Mouse (Mus musculus): ENCODE results near the gene Gm4881. TPM values are rescaled to one million over a fixed set of nuclear protein-coding genes. Genes with fewer than 3 reads are reported as not detected.
A peak's percentile ranks its signal among the peaks of the same experiment; 100 is the strongest.

Gene Gm4881
- polyA plus RNA-seq, 1 experiment from 2014 or later, result 5.9 TPM

DNA sequence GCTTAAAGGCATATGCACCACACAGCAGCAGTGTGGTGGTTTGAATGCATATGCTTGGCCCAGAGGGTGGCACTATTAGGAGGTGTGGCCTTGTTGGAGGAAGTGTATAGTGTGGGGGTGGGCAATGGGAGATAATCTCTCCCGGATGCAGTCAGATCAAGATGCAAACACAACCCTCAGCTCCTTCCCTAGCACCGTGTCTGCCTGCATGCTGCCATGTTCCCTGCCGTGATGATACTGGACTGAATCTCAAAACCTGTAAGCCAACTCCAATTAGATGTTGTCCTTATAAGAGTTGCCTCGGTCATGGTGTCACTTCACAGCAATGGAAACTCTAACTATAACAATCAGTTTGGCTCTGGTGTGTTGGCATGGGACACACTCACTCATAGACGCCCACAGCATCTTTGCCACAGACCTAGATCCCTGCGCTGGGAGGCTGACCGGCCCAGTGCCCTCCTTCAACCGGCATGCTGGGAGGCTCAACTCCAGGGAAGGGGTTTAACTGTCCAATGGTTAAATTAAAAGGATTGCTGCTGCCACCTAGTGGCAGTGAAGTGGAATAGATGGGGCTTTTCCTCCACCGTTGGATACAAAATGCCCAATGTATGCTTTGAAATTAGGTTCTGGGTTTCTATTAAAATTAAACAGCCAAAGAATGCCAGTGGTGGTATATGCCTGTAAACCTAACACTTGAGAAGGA, 30.8 kb upstream of the Gm4881 start:
- ATAC-seq (ENCODE audit: low FRiP score), result no peak
- H3K27ac ChIP-seq, result no peak overlapping the region
- 30% methylated on average over 9 of the region's 9 CpGs for WGBS

DNA sequence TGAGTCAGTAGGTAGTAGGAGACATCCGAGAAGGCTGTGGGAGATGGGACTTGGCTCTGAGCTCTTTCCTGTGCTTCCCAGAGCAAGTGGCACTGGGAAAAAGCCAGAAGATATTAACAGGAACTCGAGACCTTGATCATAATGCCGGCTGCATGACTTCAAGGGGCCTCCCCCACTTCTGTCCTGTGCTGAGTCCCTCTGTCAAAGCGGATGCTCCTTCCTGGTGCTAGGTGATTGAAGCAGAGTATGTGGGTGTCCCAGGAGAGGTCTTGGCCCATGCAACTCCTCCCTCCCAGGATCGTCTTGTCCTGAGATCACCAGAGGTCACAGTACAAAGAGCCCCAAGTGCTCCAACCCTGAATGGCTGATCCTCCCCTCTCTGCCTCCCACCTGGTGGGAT, 29.6 kb upstream of the Gm4881 start:
- ATAC-seq (ENCODE audit: low FRiP score), result no peak
- H3K9me3 ChIP-seq (ENCODE audit: control insufficient read depth, low read length), result no peaks in the 10 kb centered on the region
- whole genome bisulfite sequencing, result 78% methylated on average over 5 of the region's 5 CpGs
- H3K4me2 ChIP-seq (replicated peaks), result no peak overlapping the region
- H3K27me3 ChIP-seq (ENCODE audit: control insufficient read depth, insufficient read depth, low read length), result no peaks in the 10 kb centered on the region
- H3K27ac ChIP-seq, result no peak overlapping the region
- peaks cover 31% of the 10 kb centered on the region for H3K36me3 ChIP-seq (replicated peaks; ENCODE audit: control insufficient read depth, insufficient read depth)
- no peak overlapping the region for H3K4me3 ChIP-seq (replicated peaks; ENCODE audit: low read length)
- H3K4me1 ChIP-seq (replicated peaks; ENCODE audit: control insufficient read depth, insufficient read depth, low read length), result peaks cover 9% of the 10 kb centered on the region; the same call in 1 of the 2 replicates
- H3K9ac ChIP-seq, result no peak overlapping the region
- no peak for DNase-seq (ENCODE audit: low spot score)

More for the DNA sequence above, 30.8 kb upstream of the Gm4881 start:
- Histone ChIP-seq H3K9ac (no peak overlapping the region), H3K4me3 (replicated peaks; ENCODE audit: low read length) (no peak overlapping the region), H3K4me2 (replicated peaks) (no peak overlapping the region), H3K27me3 (ENCODE audit: control insufficient read depth, insufficient read depth, low read length) (no peaks in the 10 kb centered on the region), H3K9me3 (ENCODE audit: control insufficient read depth, low read length) (no peaks in the 10 kb centered on the region), H3K36me3 (replicated peaks; ENCODE audit: control insufficient read depth, insufficient read depth) (peaks cover 34% of the 10 kb centered on the region), H3K4me1 (replicated peaks; ENCODE audit: control insufficient read depth, insufficient read depth, low read length) (peaks cover 9% of the 10 kb centered on the region; the same call in 1 of the 2 replicates)
- peak; percentile 73 for DNase-seq (ENCODE audit: low spot score)

DNA sequence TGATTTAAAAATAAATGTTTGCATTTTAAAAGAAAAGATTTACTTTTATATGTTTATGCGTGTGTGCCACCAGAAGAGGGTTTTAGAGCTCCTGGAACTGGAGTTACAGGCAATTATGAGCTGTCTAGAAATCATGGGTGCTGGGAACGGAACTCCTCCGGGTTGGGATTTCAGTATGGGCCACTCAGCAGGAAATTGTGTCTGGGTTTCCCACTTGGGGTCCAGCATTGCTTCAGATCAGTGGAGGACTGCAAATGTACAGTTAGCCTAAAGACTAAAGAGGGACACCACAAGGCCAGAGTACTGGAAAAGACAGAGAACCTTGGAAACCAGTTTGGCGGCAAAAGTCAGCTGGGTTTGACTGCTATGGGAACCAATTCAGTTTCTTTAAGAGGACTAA, 28.9 kb upstream of the Gm4881 start:
- no peak overlapping the region for H3K9ac ChIP-seq
- H3K4me3 ChIP-seq (replicated peaks; ENCODE audit: low read length), result no peak overlapping the region
- H3K4me1 ChIP-seq (replicated peaks; ENCODE audit: control insufficient read depth, insufficient read depth, low read length), result peaks cover 9% of the 10 kb centered on the region; the same call in 1 of the 2 replicates
- 84% methylated on average over 4 of the region's 4 CpGs for WGBS
- H3K36me3 ChIP-seq (replicated peaks; ENCODE audit: control insufficient read depth, insufficient read depth), result peaks cover 24% of the 10 kb centered on the region
- DNase-seq (ENCODE audit: low spot score) (no peak), ATAC-seq (ENCODE audit: low FRiP score) (no peak)
- H3K27ac ChIP-seq, result no peak overlapping the region
- H3K4me2 ChIP-seq (replicated peaks), result no peak overlapping the region
- no peaks in the 10 kb centered on the region for H3K27me3 ChIP-seq (ENCODE audit: control insufficient read depth, insufficient read depth, low read length)
- no peaks in the 10 kb centered on the region for H3K9me3 ChIP-seq (ENCODE audit: control insufficient read depth, low read length)

DNA sequence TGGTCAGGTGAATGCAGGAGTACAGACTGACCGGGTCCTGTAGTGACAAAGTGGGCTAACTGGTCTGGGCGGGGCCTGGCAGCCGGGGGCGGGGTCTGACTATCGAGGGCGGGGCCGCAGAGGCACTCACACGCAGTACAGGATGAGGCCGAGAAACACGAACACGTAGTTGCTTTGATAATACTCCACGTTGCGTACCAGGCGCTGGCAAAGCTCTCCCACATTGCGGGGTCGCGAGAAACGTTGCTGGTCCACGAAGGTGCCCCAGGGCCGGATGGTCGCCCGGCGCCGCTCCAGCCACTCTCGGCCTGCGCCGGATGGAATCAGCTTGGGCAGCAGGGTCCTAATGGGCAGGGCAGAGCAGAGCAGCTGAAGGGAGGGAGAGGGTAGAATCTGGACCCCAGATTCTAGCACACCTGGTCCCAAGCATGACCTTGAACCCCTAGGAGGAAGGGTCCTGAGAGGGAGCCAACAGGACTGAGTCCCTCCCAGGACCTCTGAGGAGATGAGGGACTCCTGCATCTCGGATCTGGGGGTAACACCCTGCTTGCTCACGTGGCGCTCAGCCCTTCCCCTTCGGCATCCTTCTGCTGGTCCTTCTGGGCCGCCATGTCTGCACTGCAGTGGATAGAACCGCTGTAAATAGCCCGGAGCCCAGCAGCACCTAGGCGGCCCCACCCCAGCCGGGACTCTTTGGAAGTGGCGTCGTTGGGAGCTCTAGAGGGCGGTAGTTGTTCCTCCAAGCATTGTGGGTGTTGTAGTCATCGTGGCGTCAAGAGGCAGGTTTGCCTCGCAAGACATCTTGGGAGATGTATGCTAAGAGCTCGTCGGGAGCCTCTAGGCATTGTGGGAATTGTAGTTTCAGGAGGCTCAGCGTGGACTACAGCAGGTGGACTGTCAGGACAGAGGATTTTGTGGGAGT, 27.9 kb upstream of the Gm4881 start, which contains the start of gene Rabac1:
TSS of gene Rabac1 (minus strand) at position 783 of the 922 bp plus-strand sequence.
- H3K4me3 ChIP-seq (replicated peaks; ENCODE audit: low read length), result peak within 1 kb of the TSS; percentile 60
- H3K27me3 ChIP-seq (ENCODE audit: control insufficient read depth, insufficient read depth, low read length), result no peaks in the 10 kb centered on the region
- WGBS, result 0% methylated on average over 45 of the region's 45 CpGs
- no peaks in the 10 kb centered on the region for H3K9me3 ChIP-seq (ENCODE audit: control insufficient read depth, low read length)
- peak within 1 kb of the TSS; percentile 74 for H3K27ac ChIP-seq
- H3K4me1 ChIP-seq (replicated peaks; ENCODE audit: control insufficient read depth, insufficient read depth, low read length), result peaks cover 9% of the 10 kb centered on the region; the same call in 1 of the 2 replicates
- peaks cover 14% of the 10 kb centered on the region for H3K36me3 ChIP-seq (replicated peaks; ENCODE audit: control insufficient read depth, insufficient read depth)
- ATAC-seq (ENCODE audit: low FRiP score) (peak; percentile 92), DNase-seq (ENCODE audit: low spot score) (peak; percentile 94)
- H3K9ac ChIP-seq, result peak within 1 kb of the TSS; percentile 71
- H3K4me2 ChIP-seq (replicated peaks), result peak within 1 kb of the TSS; percentile 68

DNA sequence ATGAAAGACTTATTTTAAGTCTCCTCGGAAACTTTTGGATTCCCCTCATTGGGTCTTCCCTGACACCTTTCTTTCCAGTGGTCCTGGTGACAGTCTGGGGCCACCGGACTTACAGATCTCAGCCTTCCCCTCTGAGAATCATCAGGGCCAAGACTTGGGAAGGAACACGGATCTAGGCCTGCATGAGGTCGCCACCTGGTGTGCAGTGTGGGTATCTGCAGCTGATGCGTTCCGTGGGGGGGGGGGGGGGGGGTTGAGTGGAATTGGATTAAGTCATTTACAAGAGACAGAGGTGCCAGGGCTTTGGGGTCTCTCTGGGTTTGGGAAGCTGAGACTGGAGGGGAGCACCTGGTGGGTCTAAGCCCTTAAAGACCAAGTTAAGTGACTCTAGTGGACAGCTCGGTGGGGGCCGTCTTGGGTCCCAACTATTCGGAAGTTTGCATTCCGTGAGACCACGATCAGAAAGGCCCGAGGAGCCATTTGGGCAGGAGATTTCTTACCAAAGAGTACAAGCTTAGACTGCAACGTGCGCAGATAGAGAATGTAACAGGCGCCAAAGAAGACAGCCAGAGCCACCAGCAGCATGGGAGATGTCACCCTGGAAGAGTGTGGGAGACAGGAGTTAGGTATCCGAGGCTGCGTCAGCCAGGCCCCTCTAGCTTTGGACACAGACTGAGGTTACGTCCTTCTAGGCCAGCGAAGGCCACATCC, 27.1 kb upstream of the Gm4881 start:
- H3K36me3 ChIP-seq (replicated peaks; ENCODE audit: control insufficient read depth, insufficient read depth), result peaks cover 14% of the 10 kb centered on the region
- H3K4me1 ChIP-seq (replicated peaks; ENCODE audit: control insufficient read depth, insufficient read depth, low read length), result peaks cover 9% of the 10 kb centered on the region; the same call in 1 of the 2 replicates
- peak; percentile 51 for DNase-seq (ENCODE audit: low spot score)
- 12% methylated on average over 19 of the region's 19 CpGs for WGBS
- peak overlapping the region; percentile 68 for H3K4me2 ChIP-seq (replicated peaks)
- peak overlapping the region; percentile 60 for H3K4me3 ChIP-seq (replicated peaks; ENCODE audit: low read length)
- H3K27ac ChIP-seq, result peak overlapping the region; percentile 74
- H3K9me3 ChIP-seq (ENCODE audit: control insufficient read depth, low read length), result no peaks in the 10 kb centered on the region
- no peak for ATAC-seq (ENCODE audit: low FRiP score)
- H3K27me3 ChIP-seq (ENCODE audit: control insufficient read depth, insufficient read depth, low read length), result no peaks in the 10 kb centered on the region
- peak overlapping the region; percentile 71; the same call in 1 of the 2 replicates for H3K9ac ChIP-seq

DNA sequence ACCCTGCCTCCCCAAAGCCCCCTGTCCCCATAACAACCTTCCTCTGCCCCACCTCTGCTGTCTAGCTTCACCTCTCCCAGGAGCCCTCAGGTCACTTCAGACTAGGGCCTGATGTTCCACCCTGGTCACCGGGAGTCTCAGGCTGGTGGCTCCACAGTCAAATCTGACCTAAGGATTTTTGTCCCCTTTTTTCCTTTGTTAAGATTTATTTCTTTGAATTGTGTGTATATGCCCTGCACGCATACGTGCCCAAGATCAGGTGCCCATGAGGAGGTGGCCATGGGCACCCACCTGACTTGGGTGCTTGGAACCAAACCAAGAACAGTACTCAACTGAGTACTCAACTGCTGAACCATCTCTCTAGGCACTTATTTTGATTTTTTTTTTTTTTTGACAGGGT, 26.0 kb upstream of the Gm4881 start:
- H3K4me2 ChIP-seq (replicated peaks), result no peak overlapping the region
- WGBS, result 97% methylated on average over 3 of the region's 3 CpGs
- DNase-seq (ENCODE audit: low spot score), result no peak

DNA sequence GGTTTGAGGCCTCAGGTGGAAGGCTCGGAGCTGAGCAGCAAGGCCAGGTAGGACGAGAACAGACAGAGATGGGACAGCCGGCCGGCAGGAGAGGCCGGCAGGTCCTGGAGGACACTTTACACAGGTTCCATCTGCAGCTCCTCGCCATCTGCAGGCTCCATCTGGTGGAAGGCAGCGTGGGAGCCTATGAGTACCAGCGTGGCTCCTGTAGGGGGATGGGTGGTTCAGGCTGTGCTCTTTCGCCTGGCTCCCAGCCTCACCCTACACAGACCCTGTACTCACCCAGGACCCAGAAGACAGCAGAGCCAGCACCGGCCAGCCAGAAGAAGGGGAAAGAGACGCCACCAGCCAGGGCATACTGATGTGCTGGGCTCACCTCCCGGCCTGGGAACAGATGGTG, 25.5 kb upstream of the Gm4881 start:
- DNase-seq (ENCODE audit: low spot score) (no peak), ATAC-seq (ENCODE audit: low FRiP score) (no peak)
- 71% methylated on average over 12 of the region's 12 CpGs for WGBS
- no peak overlapping the region for H3K4me3 ChIP-seq (replicated peaks; ENCODE audit: low read length)
- H3K4me2 ChIP-seq (replicated peaks), result no peak overlapping the region
- H3K36me3 ChIP-seq (replicated peaks; ENCODE audit: control insufficient read depth, insufficient read depth), result peaks cover 14% of the 10 kb centered on the region
- no peak overlapping the region for H3K27ac ChIP-seq
- no peaks in the 10 kb centered on the region for H3K27me3 ChIP-seq (ENCODE audit: control insufficient read depth, insufficient read depth, low read length)
- H3K9ac ChIP-seq, result no peak overlapping the region
- H3K4me1 ChIP-seq (replicated peaks; ENCODE audit: control insufficient read depth, insufficient read depth, low read length), result peaks cover 9% of the 10 kb centered on the region; the same call in 1 of the 2 replicates
- no peaks in the 10 kb centered on the region for H3K9me3 ChIP-seq (ENCODE audit: control insufficient read depth, low read length)

More for the DNA sequence above, 26.0 kb upstream of the Gm4881 start:
- no peak overlapping the region for H3K9ac ChIP-seq
- peaks cover 9% of the 10 kb centered on the region; the same call in 1 of the 2 replicates for H3K4me1 ChIP-seq (replicated peaks; ENCODE audit: control insufficient read depth, insufficient read depth, low read length)
- no peak for ATAC-seq (ENCODE audit: low FRiP score)
- H3K4me3 ChIP-seq (replicated peaks; ENCODE audit: low read length), result no peak overlapping the region
- H3K36me3 ChIP-seq (replicated peaks; ENCODE audit: control insufficient read depth, insufficient read depth), result peaks cover 14% of the 10 kb centered on the region
- H3K9me3 ChIP-seq (ENCODE audit: control insufficient read depth, low read length), result no peaks in the 10 kb centered on the region
- H3K27ac ChIP-seq, result no peak overlapping the region
- no peaks in the 10 kb centered on the region for H3K27me3 ChIP-seq (ENCODE audit: control insufficient read depth, insufficient read depth, low read length)

DNA sequence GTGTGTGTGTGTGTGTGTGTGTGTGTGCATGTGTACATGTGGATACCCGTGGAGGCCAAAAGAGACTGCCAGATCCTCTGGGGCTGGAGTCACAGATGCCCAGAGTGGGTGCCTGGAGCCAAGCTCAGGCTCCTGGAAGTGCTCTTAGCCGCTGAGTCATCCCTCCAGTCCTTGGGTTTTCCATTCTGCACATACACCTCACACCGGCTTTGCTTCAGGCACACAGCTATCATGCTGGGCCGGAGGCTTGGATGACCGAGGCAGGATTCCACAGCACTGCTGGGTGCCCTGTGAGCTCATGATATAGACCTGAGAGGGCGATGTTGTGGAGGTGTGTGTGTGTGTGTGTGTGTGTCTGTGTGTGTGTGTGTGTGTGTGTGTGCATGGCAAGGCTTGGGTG, 24.2 kb upstream of the Gm4881 start:
- no peaks in the 10 kb centered on the region for H3K9me3 ChIP-seq (ENCODE audit: control insufficient read depth, low read length)
- no peak for ATAC-seq (ENCODE audit: low FRiP score)
- H3K36me3 ChIP-seq (replicated peaks; ENCODE audit: control insufficient read depth, insufficient read depth), result peaks cover 14% of the 10 kb centered on the region
- no peaks in the 10 kb centered on the region for H3K27me3 ChIP-seq (ENCODE audit: control insufficient read depth, insufficient read depth, low read length)
- WGBS, result 65% methylated on average over 6 of the region's 6 CpGs
- H3K4me2 ChIP-seq (replicated peaks), result no peak overlapping the region
- no peak overlapping the region for H3K4me3 ChIP-seq (replicated peaks; ENCODE audit: low read length)
- H3K9ac ChIP-seq, result no peak overlapping the region
- peaks cover 9% of the 10 kb centered on the region; the same call in 1 of the 2 replicates for H3K4me1 ChIP-seq (replicated peaks; ENCODE audit: control insufficient read depth, insufficient read depth, low read length)
- H3K27ac ChIP-seq, result no peak overlapping the region
- no peak for DNase-seq (ENCODE audit: low spot score)

Data from hindbrain, embryonic 14.5 days (tissue).